Mouse (Mus musculus): ENCODE measurements around the gene Ncs1. TPM values are rescaled to one million over a fixed set of nuclear protein-coding genes. Genes with fewer than 3 reads are reported as not detected.

Ncs1 gene
- polyA plus RNA-seq, 1 experiment, result 0.75 TPM

- WGBS, result 68% methylated on average over 8 of the region's 8 CpGs
- no peak overlapping the region for H3K4me3 ChIP-seq (ENCODE audit: low read depth, low read length)
- TF ChIP-seq POLR2A (IDR thresholded peaks at IDR 0.05; ENCODE audit: low read depth, low read length) (no peak), CTCF (IDR thresholded peaks at IDR 0.05; ENCODE audit: extremely low read depth, insufficient read length, insufficient replicate concordance, low read depth, low read length) (no peak)
- H3K4me1 ChIP-seq (ENCODE audit: control insufficient read depth, insufficient read depth, insufficient read length, low read length), result peaks cover 8% of the 10 kb centered on the region
- H3K27me3 ChIP-seq (ENCODE audit: control insufficient read depth, insufficient read depth, low read length), result no peaks in the 10 kb centered on the region
- H3K36me3 ChIP-seq (ENCODE audit: control insufficient read depth, insufficient read depth, low read length), result no peaks in the 10 kb centered on the region
- H3K27ac ChIP-seq (ENCODE audit: insufficient read depth, low read depth, low read length), result no peak overlapping the region
Observed at GRCm38 (mm10) chr2:31263039-31263461, 17.4 kb downstream of the Ncs1 start.

GRCm38 (mm10) chr2:31263746-31264378 lies 18.2 kb downstream of the Ncs1 start:
- TF ChIP-seq CTCF (IDR thresholded peaks at IDR 0.05; ENCODE audit: extremely low read depth, insufficient read length, insufficient replicate concordance, low read depth, low read length) (no peak), POLR2A (IDR thresholded peaks at IDR 0.05; ENCODE audit: low read depth, low read length) (no peak)
- no peaks in the 10 kb centered on the region for H3K36me3 ChIP-seq (ENCODE audit: control insufficient read depth, insufficient read depth, low read length)
- H3K4me3 ChIP-seq (ENCODE audit: low read depth, low read length), result no peak overlapping the region
- H3K4me1 ChIP-seq (ENCODE audit: control insufficient read depth, insufficient read depth, insufficient read length, low read length), result peaks cover 3% of the 10 kb centered on the region; the same call in 1 of the 2 replicates
- no peaks in the 10 kb centered on the region for H3K27me3 ChIP-seq (ENCODE audit: control insufficient read depth, insufficient read depth, low read length)
- WGBS, result 27% methylated on average over 10 of the region's 10 CpGs
- no peak overlapping the region for H3K27ac ChIP-seq (ENCODE audit: insufficient read depth, low read depth, low read length)

GRCm38 (mm10) chr2:31267447-31267846 lies 21.8 kb downstream of the Ncs1 start:
- H3K4me3 ChIP-seq (ENCODE audit: low read depth, low read length), result no peak overlapping the region
- no peak for TF ChIP-seq CTCF (IDR thresholded peaks at IDR 0.05; ENCODE audit: extremely low read depth, insufficient read length, insufficient replicate concordance, low read depth, low read length)
- TF ChIP-seq POLR2A (IDR thresholded peaks at IDR 0.05; ENCODE audit: low read depth, low read length), result no peak
- H3K36me3 ChIP-seq (ENCODE audit: control insufficient read depth, insufficient read depth, low read length), result no peaks in the 10 kb centered on the region
- WGBS, result 87% methylated on average over 6 of the region's 6 CpGs
- no peak overlapping the region for H3K27ac ChIP-seq (ENCODE audit: insufficient read depth, low read depth, low read length)
- H3K4me1 ChIP-seq (ENCODE audit: control insufficient read depth, insufficient read depth, insufficient read length, low read length), result no peaks in the 10 kb centered on the region
- H3K27me3 ChIP-seq (ENCODE audit: control insufficient read depth, insufficient read depth, low read length), result no peaks in the 10 kb centered on the region

- Histone ChIP-seq H3K4me3 (ENCODE audit: low read depth, low read length) (no peak overlapping the region), H3K27ac (ENCODE audit: insufficient read depth, low read depth, low read length) (no peak overlapping the region), H3K27me3 (ENCODE audit: control insufficient read depth, insufficient read depth, low read length) (no peaks in the 10 kb centered on the region), H3K36me3 (ENCODE audit: control insufficient read depth, insufficient read depth, low read length) (no peaks in the 10 kb centered on the region), H3K4me1 (ENCODE audit: control insufficient read depth, insufficient read depth, insufficient read length, low read length) (no peaks in the 10 kb centered on the region)
- WGBS, result 42% methylated on average over 5 of the region's 5 CpGs
- TF ChIP-seq CTCF (IDR thresholded peaks at IDR 0.05; ENCODE audit: extremely low read depth, insufficient read length, insufficient replicate concordance, low read depth, low read length) (no peak), POLR2A (IDR thresholded peaks at IDR 0.05; ENCODE audit: low read depth, low read length) (no peak)
Observed at GRCm38 (mm10) chr2:31268631-31269030, 23.0 kb downstream of the Ncs1 start.

- TF ChIP-seq POLR2A (IDR thresholded peaks at IDR 0.05; ENCODE audit: low read depth, low read length) (no peak), CTCF (IDR thresholded peaks at IDR 0.05; ENCODE audit: extremely low read depth, insufficient read length, insufficient replicate concordance, low read depth, low read length) (no peak)
- Histone ChIP-seq H3K27ac (ENCODE audit: insufficient read depth, low read depth, low read length) (no peak overlapping the region), H3K4me3 (ENCODE audit: low read depth, low read length) (no peak overlapping the region), H3K36me3 (ENCODE audit: control insufficient read depth, insufficient read depth, low read length) (no peaks in the 10 kb centered on the region), H3K27me3 (ENCODE audit: control insufficient read depth, insufficient read depth, low read length) (no peaks in the 10 kb centered on the region), H3K4me1 (ENCODE audit: control insufficient read depth, insufficient read depth, insufficient read length, low read length) (no peaks in the 10 kb centered on the region)
- WGBS, result 95% methylated on average over 6 of the region's 6 CpGs
Observed at GRCm38 (mm10) chr2:31269188-31269587, 23.6 kb downstream of the Ncs1 start.

- Histone ChIP-seq H3K36me3 (ENCODE audit: control insufficient read depth, insufficient read depth, low read length) (no peaks in the 10 kb centered on the region), H3K4me1 (ENCODE audit: control insufficient read depth, insufficient read depth, insufficient read length, low read length) (no peaks in the 10 kb centered on the region), H3K4me3 (ENCODE audit: low read depth, low read length) (no peak overlapping the region), H3K27ac (ENCODE audit: insufficient read depth, low read depth, low read length) (no peak overlapping the region), H3K27me3 (ENCODE audit: control insufficient read depth, insufficient read depth, low read length) (no peaks in the 10 kb centered on the region)
- WGBS, result 91% methylated on average over 10 of the region's 10 CpGs
- TF ChIP-seq CTCF (IDR thresholded peaks at IDR 0.05; ENCODE audit: extremely low read depth, insufficient read length, insufficient replicate concordance, low read depth, low read length) (no peak), POLR2A (IDR thresholded peaks at IDR 0.05; ENCODE audit: low read depth, low read length) (no peak)
Observed at GRCm38 (mm10) chr2:31269847-31270246, 24.2 kb downstream of the Ncs1 start.

DNA sequence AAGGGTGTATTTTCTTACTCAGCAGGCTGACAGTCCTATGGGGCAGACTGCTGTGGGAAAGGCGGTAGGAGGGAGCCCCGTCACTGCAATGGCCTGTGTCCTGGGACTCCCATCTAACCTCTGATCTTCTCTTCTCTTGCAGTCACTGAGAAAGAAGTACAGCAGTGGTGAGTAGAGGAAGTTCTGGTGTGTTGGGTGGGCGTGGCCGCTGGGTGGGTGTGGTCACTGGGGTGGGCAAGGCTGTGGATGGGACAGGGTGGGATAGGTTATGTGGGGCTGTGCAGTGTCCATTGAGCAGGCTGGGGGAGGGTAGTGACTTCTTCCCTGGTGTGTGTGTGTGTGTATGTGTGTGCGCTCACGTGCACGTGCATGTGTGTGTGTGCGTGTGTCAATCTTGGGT lies 24.8 kb downstream of the Ncs1 start:
- Histone ChIP-seq H3K36me3 (ENCODE audit: control insufficient read depth, insufficient read depth, low read length) (no peaks in the 10 kb centered on the region), H3K4me1 (ENCODE audit: control insufficient read depth, insufficient read depth, insufficient read length, low read length) (no peaks in the 10 kb centered on the region), H3K4me3 (ENCODE audit: low read depth, low read length) (no peak overlapping the region), H3K27ac (ENCODE audit: insufficient read depth, low read depth, low read length) (no peak overlapping the region), H3K27me3 (ENCODE audit: control insufficient read depth, insufficient read depth, low read length) (no peaks in the 10 kb centered on the region)
- TF ChIP-seq CTCF (IDR thresholded peaks at IDR 0.05; ENCODE audit: extremely low read depth, insufficient read length, insufficient replicate concordance, low read depth, low read length), result no peak
- TF ChIP-seq POLR2A (IDR thresholded peaks at IDR 0.05; ENCODE audit: low read depth, low read length), result no peak
- WGBS, result 80% methylated on average over 8 of the region's 8 CpGs
